Mouse (Mus musculus) forebrain, embryonic 12.5 days (tissue): ENCODE data around the gene Lingo1. TPM values are rescaled to one million over a fixed set of nuclear protein-coding genes. Genes with fewer than 3 reads are reported as not detected.

Experiments
- ATAC-seq: fragments of 200-750 bp; cut with Nextera tagmentation; 2 replicates; pipeline ENCODE4 v1.8.0; 2017; ENCODE audit warnings: moderate TSS enrichment; ENCODE audit not compliant: low FRiP score
- H3K27ac ChIP-seq: fragments of 300-500 bp; sonication (generic); 2 replicates; pipeline ENCODE4 v1.5.1; 2016; ENCODE audit warnings: mild to moderate bottlenecking
- H3K27me3 ChIP-seq: fragments of 300-500 bp; sonication (generic); 2 replicates; pipeline ENCODE4 v1.6.1; 2016; ENCODE audit warnings: mild to moderate bottlenecking
- H3K36me3 ChIP-seq: fragments of 300-500 bp; sonication (generic); replicated peaks from 2 replicates; pipeline ENCODE4 v1.6.1; 2016; ENCODE audit warnings: mild to moderate bottlenecking
- H3K4me1 ChIP-seq: fragments of 300-500 bp; sonication (generic); 2 replicates; pipeline ENCODE4 v1.6.1; 2016
- H3K4me2 ChIP-seq: fragments of 300-500 bp; sonication (generic); 2 replicates; pipeline ENCODE4 v1.6.1; 2016; ENCODE audit warnings: mild to moderate bottlenecking, moderate library complexity
- H3K4me3 ChIP-seq: fragments of 300-500 bp; sonication (generic); replicated peaks from 2 replicates; pipeline ENCODE4 v1.5.1; 2016; ENCODE audit warnings: mild to moderate bottlenecking
- H3K9ac ChIP-seq: fragments of 300-500 bp; sonication (generic); 2 replicates; pipeline ENCODE4 v1.6.1; 2016; ENCODE audit warnings: mild to moderate bottlenecking
- H3K9me3 ChIP-seq: fragments of 300-500 bp; sonication (generic); 2 replicates; pipeline ENCODE4 v1.6.1; 2016
- WGBS: fragments of 180-500 bp; shearing (Covaris S2); methylation state at CpG from one replicate; pipeline ENCODE4 v1.1.7; 2016; 5-methylcytosine and 5-hydroxymethylcytosine counted together
- polyA plus RNA-seq: library from polyadenylated mRNA; unstranded; fragments of >200 nt; fragmentation: Nextera tagmentation; extraction: Ambion mirVana; gene quantifications from 2 replicates; pipeline ENCODE4 v1.2.1, GENCODE M21; 2016

The Lingo1 gene
- polyA plus RNA-seq, 1 experiment from 2014 or later = 10.5 TPM

DNA sequence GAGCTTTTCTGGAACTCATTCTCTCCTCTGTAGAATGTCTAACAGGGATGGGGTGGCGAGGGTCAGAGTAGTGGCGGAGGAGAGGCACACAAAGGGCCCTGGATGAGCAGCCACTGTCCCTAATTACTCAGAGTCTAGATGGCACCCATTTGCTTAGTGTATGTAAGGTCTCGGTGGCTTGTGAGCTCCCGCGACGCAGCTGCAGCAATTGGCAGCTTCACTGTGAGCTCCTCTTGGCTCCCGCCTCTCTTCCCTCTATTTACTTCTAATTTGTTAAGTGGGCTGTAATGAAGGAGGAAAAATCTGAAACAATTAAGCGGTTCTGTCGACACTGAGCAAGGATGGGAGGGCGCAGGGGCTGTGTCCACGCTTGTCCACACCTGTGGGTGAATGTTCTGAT lies 195.6 kb downstream of the Lingo1 start:
- Histone ChIP-seq H3K27ac (0 out of 2 replicates have a peak overlapping the region, but pooled peaks have one; percentile 61), H3K27me3 (peaks cover 9% of the 10 kb centered on the region; the same call in 1 of the 2 replicates), H3K4me3 (no peak overlapping the region), H3K4me2 (no peak overlapping the region), H3K9ac (no peak overlapping the region), H3K36me3 (no peaks in the 10 kb centered on the region), H3K9me3 (no peaks in the 10 kb centered on the region), H3K4me1 (peaks cover 23% of the 10 kb centered on the region)
- WGBS = 41% methylated on average over 11 of the region's 11 CpGs
- peak; percentile 44; the same call in 1 of the 2 replicates for ATAC-seq

DNA sequence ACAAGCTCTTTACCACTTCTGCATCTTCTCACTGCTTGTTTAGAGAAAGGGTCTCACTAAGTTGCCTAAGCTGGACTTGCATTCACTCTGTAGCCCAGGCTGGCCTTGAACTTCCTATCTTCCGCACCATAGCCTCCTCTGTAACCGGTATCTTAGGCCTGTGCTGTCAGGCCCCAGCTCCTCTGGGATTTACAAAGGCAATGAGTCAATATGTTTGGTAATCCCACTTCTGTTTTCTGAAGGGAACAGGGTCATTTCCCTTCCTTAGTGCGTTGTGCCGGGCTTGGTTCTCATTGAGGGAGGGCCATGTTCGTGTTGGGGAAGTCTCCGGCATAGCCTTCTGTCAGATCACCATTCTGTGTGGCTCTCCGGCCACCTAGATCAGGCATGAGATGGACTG lies 203.6 kb downstream of the Lingo1 start:
- Histone ChIP-seq H3K36me3 (no peaks in the 10 kb centered on the region), H3K4me3 (no peak overlapping the region), H3K27ac (no peak overlapping the region), H3K4me1 (peaks cover 12% of the 10 kb centered on the region), H3K9me3 (no peaks in the 10 kb centered on the region), H3K9ac (no peak overlapping the region), H3K4me2 (no peak overlapping the region), H3K27me3 (peaks cover 4% of the 10 kb centered on the region; the same call in 1 of the 2 replicates)
- no peak for ATAC-seq
- whole genome bisulfite sequencing = 89% methylated on average over 7 of the region's 7 CpGs

DNA sequence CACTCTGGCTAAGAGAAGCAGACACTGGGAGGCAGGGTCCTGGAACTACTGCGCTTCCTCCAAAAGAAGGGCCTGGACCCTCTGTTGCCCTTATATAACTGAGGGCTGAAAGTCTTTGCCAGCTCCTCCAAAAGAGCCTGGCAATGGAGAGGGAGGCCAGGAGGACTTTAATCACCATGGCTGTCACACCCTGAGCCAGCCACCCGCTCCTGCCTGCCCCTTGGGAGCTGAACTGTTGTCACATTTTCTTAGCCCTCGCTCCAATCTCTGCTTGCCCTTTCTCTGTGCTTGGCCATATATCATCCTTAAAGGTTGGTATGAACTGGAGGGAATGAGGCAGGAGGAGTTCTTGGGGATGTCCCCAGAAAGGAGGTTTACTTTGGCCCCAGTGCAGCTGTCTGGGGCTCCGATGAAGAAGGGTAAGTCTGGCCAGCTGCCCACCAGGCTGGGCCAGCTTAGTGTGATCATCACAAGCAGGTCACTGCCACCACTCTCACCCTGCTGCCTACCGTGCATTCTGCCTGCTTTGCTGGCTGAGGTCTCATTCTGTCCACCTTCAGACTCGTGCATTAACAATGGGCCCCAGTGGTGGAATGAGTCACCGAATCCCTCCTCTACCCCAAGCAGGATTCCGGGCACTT lies 204.9 kb downstream of the Lingo1 start:
- H3K36me3 ChIP-seq = no peaks in the 10 kb centered on the region
- no peaks in the 10 kb centered on the region for H3K9me3 ChIP-seq
- H3K27ac ChIP-seq = no peak overlapping the region
- 82% methylated on average over 8 of the region's 8 CpGs for WGBS
- no peak overlapping the region for H3K4me2 ChIP-seq
- H3K27me3 ChIP-seq = peaks cover 10% of the 10 kb centered on the region
- peaks cover 12% of the 10 kb centered on the region for H3K4me1 ChIP-seq
- H3K9ac ChIP-seq = no peak overlapping the region
- no peak for ATAC-seq
- no peak overlapping the region for H3K4me3 ChIP-seq

DNA sequence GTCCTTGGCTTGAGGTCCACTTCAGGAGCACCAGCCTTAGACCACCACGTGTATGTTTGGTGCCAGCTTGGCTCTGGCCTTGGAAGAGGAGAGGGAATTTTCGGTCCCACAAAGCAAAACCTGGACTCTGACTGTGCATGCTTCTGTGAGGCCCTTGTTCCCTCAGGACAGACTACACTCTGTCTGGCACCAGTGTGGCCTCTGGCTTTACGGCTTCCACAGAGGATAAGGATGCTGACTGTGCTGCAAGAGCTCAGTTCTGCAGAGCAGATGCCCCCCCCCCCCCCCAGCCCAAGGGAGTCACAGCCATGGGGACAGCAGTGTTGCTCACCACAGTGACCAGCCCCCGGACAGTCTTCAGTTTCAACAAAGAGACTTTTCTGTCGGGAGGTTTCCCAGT lies 206.5 kb downstream of the Lingo1 start:
- 50% methylated on average over 5 of the region's 5 CpGs for WGBS
- no peak overlapping the region for H3K27ac ChIP-seq
- H3K4me3 ChIP-seq = no peak overlapping the region
- peaks cover 12% of the 10 kb centered on the region for H3K4me1 ChIP-seq
- no peak overlapping the region for H3K9ac ChIP-seq
- H3K27me3 ChIP-seq = peaks cover 10% of the 10 kb centered on the region
- no peak for ATAC-seq
- H3K9me3 ChIP-seq = no peaks in the 10 kb centered on the region
- H3K36me3 ChIP-seq = no peaks in the 10 kb centered on the region
- H3K4me2 ChIP-seq = no peak overlapping the region

DNA sequence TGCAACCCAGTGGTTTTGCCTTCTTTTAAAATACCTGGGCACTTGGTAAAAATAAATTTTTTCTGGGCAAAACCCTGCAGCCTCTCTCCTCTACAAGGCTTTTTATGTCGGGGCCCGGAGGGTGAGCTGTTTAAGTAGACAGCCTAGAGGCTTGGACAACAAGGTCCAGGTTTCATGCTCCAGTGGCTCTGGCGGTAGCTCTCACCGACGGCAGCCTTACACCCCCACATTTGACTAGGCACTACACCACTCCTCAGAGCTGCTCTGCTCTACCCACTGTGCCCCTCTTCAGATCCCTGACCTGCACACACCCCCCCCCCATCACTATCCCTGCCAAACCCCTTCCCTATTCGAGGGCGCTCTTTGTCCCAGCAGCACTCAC lies 212.2 kb downstream of the Lingo1 start:
- H3K36me3 ChIP-seq = no peaks in the 10 kb centered on the region
- no peaks in the 10 kb centered on the region for H3K9me3 ChIP-seq
- no peak overlapping the region for H3K27ac ChIP-seq
- H3K4me3 ChIP-seq = no peak overlapping the region
- H3K9ac ChIP-seq = no peak overlapping the region
- peaks cover 13% of the 10 kb centered on the region for H3K27me3 ChIP-seq
- no peak for ATAC-seq
- H3K4me2 ChIP-seq = no peak overlapping the region
- peaks cover 40% of the 10 kb centered on the region for H3K4me1 ChIP-seq
- WGBS = 36% methylated on average over 7 of the region's 7 CpGs

- ATAC-seq = no peak
- Histone ChIP-seq H3K9ac (no peak overlapping the region), H3K27ac (no peak overlapping the region; the same call in 1 of the 2 replicates), H3K27me3 (peaks cover 13% of the 10 kb centered on the region), H3K9me3 (no peaks in the 10 kb centered on the region), H3K4me2 (no peak overlapping the region), H3K36me3 (no peaks in the 10 kb centered on the region), H3K4me1 (peaks cover 40% of the 10 kb centered on the region), H3K4me3 (no peak overlapping the region)
- WGBS = 51% methylated on average over 11 of the region's 11 CpGs
Measured at GRCm38 (mm10) chr9:56583139-56584042, 212.9 kb downstream of the Lingo1 start.

DNA sequence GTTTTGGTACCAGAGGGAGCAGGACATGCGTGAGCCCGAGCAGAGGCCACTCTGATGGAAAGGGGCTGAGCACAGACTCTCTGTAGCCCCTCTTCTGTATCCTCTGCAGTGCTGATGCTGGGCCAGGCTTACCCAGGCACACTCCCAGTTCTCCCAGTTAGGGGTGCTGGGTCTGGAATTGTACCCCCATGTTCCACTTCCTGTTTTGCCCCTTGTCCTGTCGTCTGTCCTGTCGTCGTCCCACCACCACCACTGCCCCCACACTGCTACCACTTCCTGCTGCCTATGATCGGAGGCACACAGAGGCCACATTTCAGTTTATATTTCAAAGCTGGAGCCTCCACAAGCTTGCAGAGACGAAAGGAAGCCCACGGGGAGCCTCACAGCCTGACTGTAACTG lies 213.6 kb downstream of the Lingo1 start:
- H3K4me2 ChIP-seq = no peak overlapping the region
- H3K9me3 ChIP-seq = no peaks in the 10 kb centered on the region
- no peak overlapping the region for H3K27ac ChIP-seq
- no peak overlapping the region for H3K9ac ChIP-seq
- no peak overlapping the region for H3K4me3 ChIP-seq
- peaks cover 13% of the 10 kb centered on the region for H3K27me3 ChIP-seq
- 75% methylated on average over 8 of the region's 8 CpGs for WGBS
- ATAC-seq = no peak
- peaks cover 40% of the 10 kb centered on the region for H3K4me1 ChIP-seq
- H3K36me3 ChIP-seq = no peaks in the 10 kb centered on the region

DNA sequence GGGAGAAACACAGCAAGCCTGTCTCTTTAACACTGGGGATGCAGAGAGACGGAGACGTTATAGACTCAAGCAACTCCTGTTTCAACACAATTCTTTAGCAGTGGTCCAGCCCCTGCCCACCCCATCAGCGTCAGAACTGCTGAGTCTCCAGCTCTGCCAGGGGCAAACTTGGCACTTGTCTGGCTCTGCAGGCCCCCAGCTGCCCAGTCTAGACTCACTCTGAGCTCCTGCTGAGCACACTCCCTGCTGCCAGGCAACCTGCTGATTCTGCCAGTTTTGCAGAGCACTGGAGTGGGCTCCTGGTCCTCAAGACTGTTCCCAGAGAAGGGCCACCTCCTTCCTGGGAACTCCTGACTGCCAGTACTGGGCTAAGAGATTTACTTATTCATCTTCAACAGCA lies 214.6 kb downstream of the Lingo1 start:
- H3K4me3 ChIP-seq = no peak overlapping the region
- 31% methylated on average over 3 of the region's 3 CpGs for WGBS
- no peak for ATAC-seq
- H3K9me3 ChIP-seq = no peaks in the 10 kb centered on the region
- H3K9ac ChIP-seq = no peak overlapping the region
- H3K27ac ChIP-seq = no peak overlapping the region
- H3K27me3 ChIP-seq = peaks cover 7% of the 10 kb centered on the region
- no peaks in the 10 kb centered on the region for H3K36me3 ChIP-seq
- H3K4me2 ChIP-seq = no peak overlapping the region
- H3K4me1 ChIP-seq = peaks cover 48% of the 10 kb centered on the region

DNA sequence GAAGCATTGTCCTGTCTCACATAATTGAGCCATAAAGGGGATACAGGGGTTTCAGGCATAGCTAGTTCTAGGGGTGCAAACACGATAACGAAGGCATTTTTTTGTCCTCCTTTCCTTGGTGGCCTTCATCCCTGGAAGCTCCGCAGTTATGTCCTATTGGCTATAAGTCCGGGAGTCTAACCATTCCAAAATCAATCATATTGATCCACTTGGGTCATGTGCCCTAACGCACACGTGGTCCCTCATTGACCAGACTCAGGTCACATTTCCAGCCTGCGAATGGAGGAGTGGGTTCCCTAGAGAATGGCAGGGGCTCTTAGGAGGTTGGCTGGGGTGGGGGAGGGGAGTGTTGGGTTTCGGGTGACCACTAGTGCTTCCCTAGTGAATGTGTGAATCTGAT lies 215.3 kb downstream of the Lingo1 start:
- Histone ChIP-seq H3K27me3 (peaks cover 7% of the 10 kb centered on the region), H3K4me1 (peaks cover 48% of the 10 kb centered on the region), H3K36me3 (no peaks in the 10 kb centered on the region), H3K4me3 (no peak overlapping the region), H3K27ac (no peak overlapping the region), H3K9ac (no peak overlapping the region), H3K4me2 (no peak overlapping the region), H3K9me3 (no peaks in the 10 kb centered on the region)
- 66% methylated on average over 8 of the region's 8 CpGs for WGBS
- no peak for ATAC-seq

DNA sequence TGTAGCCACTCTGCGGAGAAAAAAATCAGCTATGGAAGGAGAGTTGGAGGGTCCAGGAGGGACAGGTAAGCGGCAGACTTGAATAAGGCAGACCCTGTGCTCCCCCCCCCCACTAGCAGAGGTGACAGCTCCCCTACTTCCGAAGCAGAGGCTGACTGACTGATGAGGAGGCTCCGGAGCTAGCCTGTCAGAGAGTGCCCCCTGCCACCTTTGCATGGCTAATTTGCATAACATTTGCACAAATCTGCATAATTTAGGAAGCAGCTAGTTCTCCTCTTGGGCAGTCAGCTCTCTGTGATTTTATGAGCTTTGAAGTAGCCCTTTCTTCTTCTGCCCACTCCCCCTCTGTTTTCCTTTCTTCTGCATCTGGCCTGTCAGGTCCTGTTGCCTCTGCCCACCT lies 216.2 kb downstream of the Lingo1 start:
- Histone ChIP-seq H3K9me3 (no peaks in the 10 kb centered on the region), H3K27me3 (peaks cover 7% of the 10 kb centered on the region), H3K4me1 (peaks cover 48% of the 10 kb centered on the region), H3K36me3 (no peaks in the 10 kb centered on the region), H3K4me3 (no peak overlapping the region), H3K4me2 (no peak overlapping the region), H3K27ac (no peak overlapping the region; the same call in 1 of the 2 replicates), H3K9ac (no peak overlapping the region)
- 21% methylated on average over 4 of the region's 4 CpGs for WGBS
- ATAC-seq = peak; percentile 64; the same call in 1 of the 2 replicates

GRCm38 (mm10) chr9:56577405-56577804 lies 218.9 kb downstream of the Lingo1 start:
- Histone ChIP-seq H3K4me2 (no peak overlapping the region), H3K9me3 (no peaks in the 10 kb centered on the region), H3K9ac (no peak overlapping the region), H3K4me3 (no peak overlapping the region), H3K27me3 (peaks cover 5% of the 10 kb centered on the region; the same call in 1 of the 2 replicates), H3K27ac (no peak overlapping the region), H3K4me1 (peaks cover 39% of the 10 kb centered on the region), H3K36me3 (no peaks in the 10 kb centered on the region)
- 85% methylated on average over 11 of the region's 11 CpGs for WGBS
- ATAC-seq = no peak

DNA sequence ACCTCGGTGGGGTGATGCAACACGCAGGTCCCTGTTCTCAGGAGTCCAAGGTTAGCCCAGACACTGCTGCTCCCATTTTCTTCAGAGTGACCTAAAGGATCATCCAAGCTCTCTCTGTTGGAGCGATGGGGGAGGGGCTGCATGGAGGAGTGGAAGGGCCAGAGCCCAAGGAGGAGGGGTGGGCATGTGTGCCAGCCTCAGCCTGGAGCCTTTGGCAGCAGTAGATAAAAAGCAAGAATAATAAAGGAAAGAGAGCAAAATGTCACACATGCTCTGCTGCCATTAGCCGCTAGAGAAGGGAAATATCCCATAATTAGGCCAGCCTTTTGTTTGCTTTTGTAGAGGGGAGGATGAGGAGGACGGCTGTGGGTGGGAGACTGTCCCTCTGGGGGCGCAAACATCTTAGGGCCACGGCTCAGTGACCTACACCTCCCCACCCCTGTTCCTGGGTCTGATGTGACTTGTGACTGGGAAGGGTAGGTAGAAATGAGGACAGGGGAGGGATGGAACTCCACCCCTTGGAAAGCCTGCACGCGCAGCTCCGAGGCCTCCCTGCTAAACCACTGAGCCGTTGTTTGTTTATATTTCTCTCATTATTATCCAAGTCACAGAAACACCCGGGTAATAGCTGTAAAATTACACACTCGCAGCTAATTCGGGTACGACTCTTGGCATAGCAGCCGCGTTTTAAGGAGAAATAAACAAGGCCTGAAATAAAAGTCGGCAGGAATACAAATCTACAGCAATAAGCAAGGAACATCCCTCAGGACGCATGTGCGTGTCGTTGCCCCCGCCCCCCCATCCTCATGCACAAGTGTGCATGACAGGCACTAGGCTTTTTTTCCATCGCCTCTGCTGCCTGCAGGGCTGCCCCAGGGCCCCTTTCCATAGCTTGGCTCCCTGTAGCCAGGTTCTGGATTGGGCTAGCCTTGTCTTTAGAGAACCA lies 223.5 kb downstream of the Lingo1 start:
- H3K9ac ChIP-seq = no peak overlapping the region
- H3K27ac ChIP-seq = peak overlapping the region; percentile 57
- peaks cover 17% of the 10 kb centered on the region for H3K4me1 ChIP-seq
- 54% methylated on average over 23 of the region's 23 CpGs for WGBS
- H3K9me3 ChIP-seq = no peaks in the 10 kb centered on the region
- H3K4me2 ChIP-seq = no peak overlapping the region
- no peaks in the 10 kb centered on the region for H3K27me3 ChIP-seq
- H3K36me3 ChIP-seq = no peaks in the 10 kb centered on the region
- ATAC-seq = 0 out of 2 replicates have a peak, but pooled peaks have one; percentile 49
- H3K4me3 ChIP-seq = no peak overlapping the region
